Mouse (Mus musculus): ENCODE data around the gene Opcml. TPM values are rescaled to one million over a fixed set of nuclear protein-coding genes. Genes with fewer than 3 reads are reported as not detected.

Opcml gene
- polyA plus RNA-seq, 1 experiment from 2014 or later: 13.3 TPM

DNA sequence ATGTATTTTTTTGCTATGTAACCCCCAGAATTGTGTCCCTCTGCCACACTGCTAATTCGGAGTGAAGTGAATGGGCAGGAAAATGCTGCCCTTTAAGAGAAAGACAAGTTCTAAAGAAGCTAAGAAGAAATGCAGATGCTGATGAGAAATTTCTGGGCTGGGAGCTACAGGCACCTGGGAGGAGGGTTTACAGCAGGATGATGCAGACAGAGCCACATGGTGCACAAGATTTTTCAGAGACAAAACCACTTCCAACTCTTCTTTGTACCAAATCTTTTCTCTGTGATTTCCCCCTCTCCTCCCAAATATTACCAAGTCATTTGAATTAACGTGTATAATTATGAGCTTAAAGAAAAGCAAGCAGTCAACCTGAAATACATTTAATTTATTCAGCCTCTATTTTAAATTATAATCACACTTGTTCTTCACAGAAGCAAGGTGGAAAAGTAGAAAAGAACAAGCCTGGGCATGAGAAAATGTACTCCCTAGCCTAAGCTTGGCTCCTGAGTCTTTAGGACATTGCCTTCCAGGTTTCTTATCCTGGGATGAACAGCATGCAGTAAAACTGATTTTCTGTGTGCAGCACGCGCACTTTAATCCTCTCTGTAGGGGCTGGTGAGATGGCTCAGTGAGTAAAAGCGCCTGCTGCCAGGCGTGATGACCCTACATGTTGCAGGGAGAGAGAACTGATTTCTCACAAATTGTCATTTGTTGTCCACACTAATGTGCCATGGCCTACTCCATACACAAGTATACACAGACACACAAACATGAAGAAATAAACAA is 890.9 kb downstream of the Opcml start:
- ATAC-seq (no peak), DNase-seq (ENCODE audit: low spot score) (peak; percentile 19)
- Histone ChIP-seq H3K27ac (ENCODE audit: low read depth, low read length) (no peak overlapping the region), H3K9me3 (replicated peaks; ENCODE audit: control insufficient read depth, low read length) (no peaks in the 10 kb centered on the region), H3K36me3 (ENCODE audit: control insufficient read depth, insufficient read depth, low read length) (no peaks in the 10 kb centered on the region), H3K4me2 (ENCODE audit: low read length) (no peak overlapping the region), H3K4me3 (ENCODE audit: low read depth, low read length) (no peak overlapping the region), H3K4me1 (ENCODE audit: control insufficient read depth, insufficient read depth, low read length) (peaks cover 15% of the 10 kb centered on the region; the same call in 1 of the 2 replicates), H3K9ac (ENCODE audit: low read length) (no peak overlapping the region), H3K27me3 (replicated peaks; ENCODE audit: control insufficient read depth, insufficient read depth, low read length) (no peaks in the 10 kb centered on the region)
- 17% methylated on average over 6 of the region's 6 CpGs for WGBS

DNA sequence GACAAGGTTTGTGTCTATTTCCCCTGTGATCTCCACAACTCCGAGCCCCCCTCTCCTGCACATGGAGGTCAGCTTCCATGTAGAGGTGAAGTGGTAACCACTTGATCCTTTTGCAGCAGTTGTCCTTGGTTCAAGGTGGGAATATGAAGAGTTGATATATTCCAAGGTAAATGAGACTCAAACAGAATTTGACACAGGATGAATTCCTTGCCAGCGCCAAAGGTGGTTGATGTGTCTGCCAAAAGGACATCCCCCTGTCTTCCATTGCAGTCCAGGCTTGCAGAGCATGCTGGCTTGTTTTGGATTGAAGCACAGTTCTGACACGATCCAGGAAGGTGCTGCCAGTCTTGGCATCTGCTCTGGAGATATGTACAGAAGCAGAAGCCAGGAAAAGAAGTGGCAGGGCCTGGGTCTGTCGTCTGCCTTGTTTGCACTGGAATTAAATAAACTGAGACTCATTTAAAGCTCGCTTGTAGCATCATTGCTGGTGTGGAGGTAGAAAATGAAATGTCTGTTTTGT is 893.4 kb downstream of the Opcml start:
- Histone ChIP-seq H3K36me3 (ENCODE audit: control insufficient read depth, insufficient read depth, low read length) (no peaks in the 10 kb centered on the region), H3K9ac (ENCODE audit: low read length) (no peak overlapping the region), H3K9me3 (replicated peaks; ENCODE audit: control insufficient read depth, low read length) (no peaks in the 10 kb centered on the region), H3K4me1 (ENCODE audit: control insufficient read depth, insufficient read depth, low read length) (peaks cover 15% of the 10 kb centered on the region; the same call in 1 of the 2 replicates), H3K4me2 (ENCODE audit: low read length) (no peak overlapping the region), H3K4me3 (ENCODE audit: low read depth, low read length) (no peak overlapping the region), H3K27ac (ENCODE audit: low read depth, low read length) (no peak overlapping the region), H3K27me3 (replicated peaks; ENCODE audit: control insufficient read depth, insufficient read depth, low read length) (no peaks in the 10 kb centered on the region)
- WGBS: 74% methylated on average over 5 of the region's 5 CpGs
- ATAC-seq (peak; percentile 18; the same call in 1 of the 2 replicates), DNase-seq (ENCODE audit: low spot score) (peak; percentile 53)

DNA sequence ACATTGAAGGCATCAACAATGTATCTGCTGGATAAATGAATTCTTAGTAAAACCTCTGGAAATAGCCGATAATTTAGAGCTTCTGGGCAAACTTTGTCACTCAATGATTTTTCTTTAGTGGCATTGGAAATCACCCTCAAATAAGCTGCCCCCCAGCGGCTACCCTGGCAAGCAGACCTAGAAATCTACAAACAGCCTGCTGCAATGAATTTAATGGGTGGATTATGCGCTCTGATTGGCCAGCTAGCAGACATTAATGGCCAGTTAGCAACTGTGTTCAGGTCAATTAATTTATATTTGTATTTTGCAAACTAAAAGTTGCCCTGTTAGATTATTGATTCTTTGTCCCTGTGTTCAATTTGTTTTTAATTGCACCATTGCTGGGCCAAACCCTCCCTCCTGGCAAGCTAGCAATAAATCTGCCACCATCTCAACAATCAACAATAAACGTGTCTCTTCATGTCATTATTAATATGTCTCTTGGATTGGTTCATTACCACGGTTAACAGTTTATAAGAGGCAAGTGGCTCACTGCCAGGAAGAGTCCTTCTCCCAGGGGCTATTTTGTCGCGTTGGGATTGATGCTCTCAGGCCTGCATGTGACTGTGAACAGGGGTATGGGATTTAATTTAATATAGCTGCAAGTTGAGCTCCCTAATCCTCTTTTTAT is 896.5 kb downstream of the Opcml start:
- 34% methylated on average over 7 of the region's 7 CpGs for WGBS
- DNase-seq (ENCODE audit: low spot score): peak; percentile 75

DNA sequence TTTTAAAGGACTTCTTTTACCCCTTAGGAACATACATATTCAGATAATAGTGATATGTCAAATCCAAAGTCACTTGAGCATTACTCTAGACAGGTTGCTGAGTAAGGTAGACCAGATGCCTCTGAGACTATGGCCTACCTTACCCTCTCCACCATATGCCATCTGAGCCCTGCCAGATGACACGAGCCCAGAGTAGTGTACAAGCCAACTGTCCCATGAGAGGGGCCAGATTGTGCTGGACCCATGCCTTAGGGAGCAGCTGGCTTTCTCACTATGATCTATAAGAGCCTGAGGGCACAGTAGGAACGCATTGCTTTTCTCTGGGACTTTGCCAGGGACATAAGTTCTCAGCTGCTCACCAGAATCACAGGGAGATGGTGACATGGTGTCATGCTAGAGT is 899.6 kb downstream of the Opcml start:
- H3K27me3 ChIP-seq (replicated peaks; ENCODE audit: control insufficient read depth, insufficient read depth, low read length): no peaks in the 10 kb centered on the region
- peaks cover 6% of the 10 kb centered on the region; the same call in 1 of the 2 replicates for H3K4me1 ChIP-seq (ENCODE audit: control insufficient read depth, insufficient read depth, low read length)
- no peak overlapping the region for H3K4me3 ChIP-seq (ENCODE audit: low read depth, low read length)
- no peak overlapping the region for H3K9ac ChIP-seq (ENCODE audit: low read length)
- ATAC-seq (peak; percentile 55; the same call in 1 of the 2 replicates), DNase-seq (ENCODE audit: low spot score) (peak; percentile 66)
- H3K9me3 ChIP-seq (replicated peaks; ENCODE audit: control insufficient read depth, low read length): no peaks in the 10 kb centered on the region
- no peak overlapping the region for H3K27ac ChIP-seq (ENCODE audit: low read depth, low read length)
- 58% methylated on average over 2 of the region's 2 CpGs for WGBS
- H3K4me2 ChIP-seq (ENCODE audit: low read length): no peak overlapping the region
- no peaks in the 10 kb centered on the region for H3K36me3 ChIP-seq (ENCODE audit: control insufficient read depth, insufficient read depth, low read length)

More for the DNA sequence above, 896.5 kb downstream of the Opcml start:
- peak; percentile 37; the same call in 1 of the 2 replicates for ATAC-seq
- peaks cover under 1% of the 10 kb centered on the region for H3K4me1 ChIP-seq (ENCODE audit: control insufficient read depth, insufficient read depth, low read length)
- no peak overlapping the region for H3K4me3 ChIP-seq (ENCODE audit: low read depth, low read length)
- H3K36me3 ChIP-seq (ENCODE audit: control insufficient read depth, insufficient read depth, low read length): no peaks in the 10 kb centered on the region
- no peaks in the 10 kb centered on the region for H3K27me3 ChIP-seq (replicated peaks; ENCODE audit: control insufficient read depth, insufficient read depth, low read length)
- no peak overlapping the region for H3K27ac ChIP-seq (ENCODE audit: low read depth, low read length)
- H3K4me2 ChIP-seq (ENCODE audit: low read length): no peak overlapping the region
- no peaks in the 10 kb centered on the region for H3K9me3 ChIP-seq (replicated peaks; ENCODE audit: control insufficient read depth, low read length)
- H3K9ac ChIP-seq (ENCODE audit: low read length): no peak overlapping the region

DNA sequence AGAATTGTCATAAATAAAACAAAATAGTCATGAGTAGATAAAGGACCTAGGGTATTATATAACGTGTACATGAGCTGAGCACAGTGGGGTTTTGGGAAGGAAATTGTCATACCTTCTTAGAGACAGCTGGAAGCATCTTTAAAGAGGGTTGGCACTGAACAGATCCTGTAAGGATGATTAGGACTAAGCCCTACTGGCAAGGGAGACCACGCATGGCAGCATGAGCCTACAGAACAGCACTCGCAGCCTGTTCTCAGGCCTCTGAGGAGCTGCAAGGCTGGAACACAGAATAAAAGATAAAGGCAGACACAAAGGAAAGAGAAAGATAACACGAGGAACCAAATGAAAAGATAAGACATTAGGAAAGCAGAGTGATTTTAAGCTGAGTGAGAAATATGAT is 915.2 kb downstream of the Opcml start:
- WGBS: 87% methylated on average over 4 of the region's 4 CpGs
- H3K4me2 ChIP-seq (ENCODE audit: low read length): no peak overlapping the region
- no peaks in the 10 kb centered on the region for H3K9me3 ChIP-seq (replicated peaks; ENCODE audit: control insufficient read depth, low read length)
- no peaks in the 10 kb centered on the region for H3K36me3 ChIP-seq (ENCODE audit: control insufficient read depth, insufficient read depth, low read length)
- H3K9ac ChIP-seq (ENCODE audit: low read length): no peak overlapping the region
- H3K4me3 ChIP-seq (ENCODE audit: low read depth, low read length): no peak overlapping the region
- no peaks in the 10 kb centered on the region for H3K4me1 ChIP-seq (ENCODE audit: control insufficient read depth, insufficient read depth, low read length)
- H3K27ac ChIP-seq (ENCODE audit: low read depth, low read length): no peak overlapping the region
- no peak for DNase-seq (ENCODE audit: low spot score)
- no peak for ATAC-seq
- H3K27me3 ChIP-seq (replicated peaks; ENCODE audit: control insufficient read depth, insufficient read depth, low read length): no peaks in the 10 kb centered on the region

DNA sequence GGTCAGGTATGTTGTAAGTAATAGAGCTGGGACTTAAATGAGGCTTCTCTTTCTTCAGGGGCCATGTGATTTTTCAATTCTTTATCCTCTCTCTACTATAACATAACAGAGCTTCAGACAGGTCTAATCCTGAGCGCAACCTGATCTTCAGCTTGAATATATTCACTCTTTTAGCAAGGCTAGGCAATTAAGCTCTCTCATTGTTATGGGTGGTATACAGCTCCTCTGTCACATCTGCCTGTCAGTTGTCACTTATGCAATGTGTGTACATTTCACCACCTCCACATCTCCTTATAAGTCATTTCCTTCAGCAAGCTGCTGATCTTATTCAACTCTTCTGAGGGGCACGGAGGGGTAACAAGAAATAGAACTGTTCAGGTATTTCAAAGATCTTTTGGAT is 924.0 kb downstream of the Opcml start:
- Histone ChIP-seq H3K9ac (ENCODE audit: low read length) (no peak overlapping the region), H3K4me1 (ENCODE audit: control insufficient read depth, insufficient read depth, low read length) (no peaks in the 10 kb centered on the region), H3K27ac (ENCODE audit: low read depth, low read length) (no peak overlapping the region), H3K36me3 (ENCODE audit: control insufficient read depth, insufficient read depth, low read length) (no peaks in the 10 kb centered on the region), H3K4me2 (ENCODE audit: low read length) (no peak overlapping the region), H3K4me3 (ENCODE audit: low read depth, low read length) (no peak overlapping the region), H3K9me3 (replicated peaks; ENCODE audit: control insufficient read depth, low read length) (no peaks in the 10 kb centered on the region), H3K27me3 (replicated peaks; ENCODE audit: control insufficient read depth, insufficient read depth, low read length) (no peaks in the 10 kb centered on the region)
- WGBS: 81% methylated on average over 2 of the region's 2 CpGs
- ATAC-seq: no peak
- DNase-seq (ENCODE audit: low spot score): no peak

DNA sequence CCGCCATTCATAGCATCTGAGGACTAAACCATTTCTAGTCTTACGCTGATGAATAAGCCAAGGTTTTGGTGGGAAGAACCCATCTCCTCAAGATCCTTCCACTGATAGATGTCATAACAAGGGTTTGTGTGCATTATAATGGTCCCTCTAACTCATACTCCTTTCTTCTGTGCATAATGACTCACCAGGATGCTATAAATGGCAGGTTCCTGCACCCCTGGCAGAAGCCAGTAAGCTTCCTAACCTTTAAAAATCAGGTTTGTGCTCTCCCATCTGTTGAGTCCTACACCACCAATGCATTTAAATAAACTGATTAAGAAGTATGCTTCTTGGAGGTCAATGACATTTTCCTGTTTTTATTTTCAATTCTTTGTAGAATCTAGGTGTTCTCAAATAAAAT is 929.6 kb downstream of the Opcml start:
- Histone ChIP-seq H3K9me3 (replicated peaks; ENCODE audit: control insufficient read depth, low read length) (no peaks in the 10 kb centered on the region), H3K27ac (ENCODE audit: low read depth, low read length) (no peak overlapping the region), H3K27me3 (replicated peaks; ENCODE audit: control insufficient read depth, insufficient read depth, low read length) (no peaks in the 10 kb centered on the region), H3K4me3 (ENCODE audit: low read depth, low read length) (no peak overlapping the region), H3K4me2 (ENCODE audit: low read length) (no peak overlapping the region), H3K36me3 (ENCODE audit: control insufficient read depth, insufficient read depth, low read length) (no peaks in the 10 kb centered on the region), H3K9ac (ENCODE audit: low read length) (no peak overlapping the region), H3K4me1 (ENCODE audit: control insufficient read depth, insufficient read depth, low read length) (no peaks in the 10 kb centered on the region)
- 97% methylated on average over 2 of the region's 2 CpGs for WGBS
- DNase-seq (ENCODE audit: low spot score) (no peak), ATAC-seq (no peak)

DNA sequence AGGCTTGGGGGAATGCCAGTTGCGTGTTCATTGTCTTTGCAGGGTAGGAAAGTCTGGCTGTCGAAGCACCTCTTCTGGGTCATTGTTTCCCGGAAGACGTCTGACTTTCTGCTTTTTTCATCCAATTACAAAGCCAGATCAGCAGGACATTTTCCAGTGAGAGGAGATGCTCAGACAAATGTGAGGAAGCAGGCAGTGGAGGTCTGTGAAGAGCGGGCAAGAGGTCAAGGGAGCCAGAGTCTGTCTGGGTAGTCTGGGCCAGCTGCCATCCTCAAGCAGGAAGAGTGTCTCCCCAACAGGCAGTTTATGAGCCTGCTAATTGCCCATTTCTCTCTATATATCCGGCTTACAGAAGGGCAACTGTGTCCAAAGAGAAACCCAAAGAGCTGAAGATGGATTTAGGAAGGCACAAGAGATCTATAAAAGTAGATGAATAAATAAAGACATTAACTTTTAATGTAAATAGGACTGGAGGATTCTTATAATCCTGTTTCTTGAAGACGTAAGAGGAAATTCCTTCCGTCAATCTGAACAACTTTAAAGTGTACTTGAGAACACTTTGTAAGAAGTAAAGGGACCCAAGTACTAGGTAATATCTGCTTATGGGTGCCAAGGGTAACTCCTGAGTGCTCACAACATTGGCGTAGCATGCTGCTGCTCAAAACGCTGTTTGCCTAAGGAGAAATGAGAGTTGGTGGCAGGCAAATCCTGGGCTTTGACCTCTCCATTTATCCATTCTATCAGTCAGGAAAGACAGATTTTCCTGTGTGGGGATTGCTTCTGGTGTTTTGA is 941.4 kb downstream of the Opcml start:
- Histone ChIP-seq H3K4me1 (ENCODE audit: control insufficient read depth, insufficient read depth, low read length) (no peaks in the 10 kb centered on the region), H3K9ac (ENCODE audit: low read length) (no peak overlapping the region), H3K27me3 (replicated peaks; ENCODE audit: control insufficient read depth, insufficient read depth, low read length) (no peaks in the 10 kb centered on the region), H3K4me2 (ENCODE audit: low read length) (no peak overlapping the region), H3K4me3 (ENCODE audit: low read depth, low read length) (no peak overlapping the region), H3K27ac (ENCODE audit: low read depth, low read length) (no peak overlapping the region), H3K9me3 (replicated peaks; ENCODE audit: control insufficient read depth, low read length) (no peaks in the 10 kb centered on the region), H3K36me3 (ENCODE audit: control insufficient read depth, insufficient read depth, low read length) (no peaks in the 10 kb centered on the region)
- 78% methylated on average over 10 of the region's 10 CpGs for WGBS
- DNase-seq (ENCODE audit: low spot score) (no peak), ATAC-seq (no peak)
